Mouse (Mus musculus): ENCODE data around the gene Vmo1.

GRCm38 (mm10) chr11:70469764-70470163, 44.7 kb downstream of the Vmo1 start:
- TF ChIP-seq CTCF (IDR thresholded peaks at IDR 0.05; ENCODE audit: insufficient read depth, low read depth, low read length) (no peak), POLR2A (IDR thresholded peaks at IDR 0.05; ENCODE audit: insufficient read depth, low read depth, low read length) (no peak)
